Mouse (Mus musculus) adrenal gland, adult 18-20 months (tissue): ENCODE results near the gene Cep135. TPM values are rescaled to one million over a fixed set of nuclear protein-coding genes. Genes with fewer than 3 reads are reported as not detected.

Experiments used
- DNase-seq, 2 experiments: peaks; one replicate each; pipeline ENCODE4 v3.0.0; 2021 to 2022; ENCODE audit warnings: low spot score in 2 of 2
- total RNA-seq, 2 experiments: library from RNA; stranded (reverse); gene quantifications; 1 replicate in 1 of 2; 2 replicates in 1 of 2; pipeline ENCODE4 v1.2.3; 2021

Gene Cep135
- total RNA-seq, 2 experiments from 2014 or later: 3.5 to 3.6 TPM

GRCm38 (mm10) chr5:76681895-76682656 lies 93.6 kb downstream of the Cep135 start:
- no peak for DNase-seq

- no peak for DNase-seq
These were observed 95.0 kb downstream of the Cep135 start for GRCm38 (mm10) chr5:76683455-76683854.

GRCm38 (mm10) chr5:76684658-76685605 lies 96.4 kb downstream of the Cep135 start:
- DNase-seq: no peak

GRCm38 (mm10) chr5:76687961-76688600 lies 99.6 kb downstream of the Cep135 start:
- DNase-seq: no peak

GRCm38 (mm10) chr5:76688643-76689042 lies 100.1 kb downstream of the Cep135 start:
- no peak for DNase-seq

GRCm38 (mm10) chr5:76690177-76690593 lies 101.7 kb downstream of the Cep135 start:
- DNase-seq: no peak

GRCm38 (mm10) chr5:76691251-76691650 lies 102.8 kb downstream of the Cep135 start:
- DNase-seq: no peak

GRCm38 (mm10) chr5:76691706-76692424 lies 103.4 kb downstream of the Cep135 start:
- DNase-seq: no peak

Other genes with a start within 250 kb of the Cep135 start
- gene Nmu, start 224.9 kb upstream of the Cep135 start, total RNA-seq: not detected
- not detected for gene Gm7271, start 104.7 kb upstream of the Cep135 start, total RNA-seq
- gene Exoc1, start 59.4 kb upstream of the Cep135 start, total RNA-seq: 10 to 100 TPM; 36.2 to 42.2 TPM
- 10 to 100 TPM in 1 of 2 experiments, 1 to 10 TPM in 1; 5.5 to 12.8 TPM for gene C530008M17Rik, start 67.8 kb downstream of the Cep135 start, total RNA-seq